Mouse (Mus musculus): ENCODE data around the gene Mapk8ip3. TPM values are rescaled to one million over a fixed set of nuclear protein-coding genes. Genes with fewer than 3 reads are reported as not detected.

The Mapk8ip3 gene
- polyA plus RNA-seq, 1 experiment from 2014 or later, result 50.9 TPM

DNA sequence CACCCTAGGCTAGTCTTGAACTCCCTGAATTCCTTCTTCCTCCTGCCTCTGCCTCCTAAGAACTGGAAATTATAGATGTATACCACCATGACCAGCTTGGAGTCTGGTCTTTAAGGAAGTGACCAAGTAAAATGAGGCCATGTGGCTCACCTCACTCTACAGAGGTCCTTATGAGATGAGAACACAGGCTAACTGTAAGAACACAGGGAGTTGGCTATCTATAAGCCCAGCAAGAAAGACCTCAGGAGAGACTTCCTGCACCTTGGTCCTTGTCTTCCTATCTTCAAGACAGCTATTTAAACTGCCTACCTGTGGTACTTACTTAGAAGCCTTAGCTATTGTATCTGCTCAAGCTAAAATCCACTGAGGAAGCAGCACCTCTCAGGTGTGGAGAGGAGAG is 22.8 kb downstream of the Mapk8ip3 start:
- H3K4me2 ChIP-seq (replicated peaks; ENCODE audit: low read depth, low read length), result no peak overlapping the region
- peaks cover 14% of the 10 kb centered on the region for H3K36me3 ChIP-seq (ENCODE audit: control insufficient read depth, insufficient read depth, low read length)
- no peak for DNase-seq (ENCODE audit: low spot score)
- no peak overlapping the region for H3K9ac ChIP-seq (ENCODE audit: low read depth, low read length)
- no peak for ATAC-seq (ENCODE audit: low FRiP score)
- H3K27ac ChIP-seq (ENCODE audit: low read depth, low read length), result no peak overlapping the region
- H3K4me1 ChIP-seq (replicated peaks; ENCODE audit: control insufficient read depth, insufficient read depth, low read length), result no peaks in the 10 kb centered on the region
- H3K4me3 ChIP-seq (ENCODE audit: low read depth, low read length), result no peak overlapping the region
- H3K9me3 ChIP-seq (ENCODE audit: control insufficient read depth, low read length), result no peaks in the 10 kb centered on the region
- H3K27me3 ChIP-seq (ENCODE audit: control insufficient read depth, insufficient read depth, low read length), result no peaks in the 10 kb centered on the region

DNA sequence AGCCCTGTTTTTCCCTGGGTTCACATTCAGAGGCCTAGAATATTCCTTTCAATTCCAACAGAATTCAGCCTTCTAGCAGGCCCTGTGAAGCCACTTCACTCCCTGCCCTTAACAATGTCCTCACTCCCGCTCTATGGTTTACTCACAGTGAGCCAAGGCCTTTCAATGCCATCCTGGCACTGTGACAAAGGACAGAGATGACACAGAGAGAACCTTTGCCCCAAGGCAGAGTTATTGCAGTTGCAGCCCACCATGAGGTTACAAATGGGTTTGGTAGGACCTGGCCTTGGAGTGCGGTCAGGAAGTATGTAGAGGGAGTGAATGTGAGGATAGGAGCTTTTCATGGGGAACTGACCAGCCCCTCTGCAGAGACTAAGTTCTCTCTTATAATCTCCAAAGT is 29.2 kb downstream of the Mapk8ip3 start:
- Histone ChIP-seq H3K4me3 (ENCODE audit: low read depth, low read length) (no peak overlapping the region), H3K4me2 (replicated peaks; ENCODE audit: low read depth, low read length) (no peak overlapping the region), H3K27me3 (ENCODE audit: control insufficient read depth, insufficient read depth, low read length) (no peaks in the 10 kb centered on the region), H3K9me3 (ENCODE audit: control insufficient read depth, low read length) (no peaks in the 10 kb centered on the region), H3K36me3 (ENCODE audit: control insufficient read depth, insufficient read depth, low read length) (peaks cover 17% of the 10 kb centered on the region; the same call in 1 of the 2 replicates), H3K9ac (ENCODE audit: low read depth, low read length) (no peak overlapping the region), H3K4me1 (replicated peaks; ENCODE audit: control insufficient read depth, insufficient read depth, low read length) (no peaks in the 10 kb centered on the region), H3K27ac (ENCODE audit: low read depth, low read length) (no peak overlapping the region)
- WGBS, result 93% methylated on average over 2 of the region's 2 CpGs
- ATAC-seq (ENCODE audit: low FRiP score) (no peak), DNase-seq (ENCODE audit: low spot score) (no peak)

- Histone ChIP-seq H3K27me3 (ENCODE audit: control insufficient read depth, insufficient read depth, low read length) (no peaks in the 10 kb centered on the region), H3K36me3 (ENCODE audit: control insufficient read depth, insufficient read depth, low read length) (peaks cover 35% of the 10 kb centered on the region), H3K4me2 (replicated peaks; ENCODE audit: low read depth, low read length) (no peak overlapping the region), H3K9me3 (ENCODE audit: control insufficient read depth, low read length) (no peaks in the 10 kb centered on the region), H3K4me3 (ENCODE audit: low read depth, low read length) (no peak overlapping the region), H3K4me1 (replicated peaks; ENCODE audit: control insufficient read depth, insufficient read depth, low read length) (no peaks in the 10 kb centered on the region), H3K27ac (ENCODE audit: low read depth, low read length) (no peak overlapping the region), H3K9ac (ENCODE audit: low read depth, low read length) (no peak overlapping the region)
- DNase-seq (ENCODE audit: low spot score), result no peak
- WGBS, result 86% methylated on average over 9 of the region's 9 CpGs
- no peak for ATAC-seq (ENCODE audit: low FRiP score)
These were observed 33.0 kb downstream of the Mapk8ip3 start for GRCm38 (mm10) chr17:24903767-24904166.

- H3K4me1 ChIP-seq (replicated peaks; ENCODE audit: control insufficient read depth, insufficient read depth, low read length), result no peaks in the 10 kb centered on the region
These were observed 33.9 kb downstream of the Mapk8ip3 start for GRCm38 (mm10) chr17:24902671-24903474.

GRCm38 (mm10) chr17:24902124-24902523 is 34.7 kb downstream of the Mapk8ip3 start:
- no peak overlapping the region for H3K4me3 ChIP-seq (ENCODE audit: low read depth, low read length)
- no peak for ATAC-seq (ENCODE audit: low FRiP score)
- WGBS, result 91% methylated on average over 5 of the region's 5 CpGs
- H3K4me2 ChIP-seq (replicated peaks; ENCODE audit: low read depth, low read length), result no peak overlapping the region
- no peaks in the 10 kb centered on the region for H3K9me3 ChIP-seq (ENCODE audit: control insufficient read depth, low read length)
- DNase-seq (ENCODE audit: low spot score), result no peak
- H3K27me3 ChIP-seq (ENCODE audit: control insufficient read depth, insufficient read depth, low read length), result no peaks in the 10 kb centered on the region
- peaks cover 2% of the 10 kb centered on the region; the same call in 1 of the 2 replicates for H3K4me1 ChIP-seq (replicated peaks; ENCODE audit: control insufficient read depth, insufficient read depth, low read length)
- H3K36me3 ChIP-seq (ENCODE audit: control insufficient read depth, insufficient read depth, low read length), result peaks cover 44% of the 10 kb centered on the region
- H3K27ac ChIP-seq (ENCODE audit: low read depth, low read length), result no peak overlapping the region
- H3K9ac ChIP-seq (ENCODE audit: low read depth, low read length), result no peak overlapping the region

More at GRCm38 (mm10) chr17:24902671-24903474, 33.9 kb downstream of the Mapk8ip3 start:
- H3K36me3 ChIP-seq (ENCODE audit: control insufficient read depth, insufficient read depth, low read length), result peaks cover 40% of the 10 kb centered on the region
- DNase-seq (ENCODE audit: low spot score) (peak; percentile 52), ATAC-seq (ENCODE audit: low FRiP score) (no peak)
- no peak overlapping the region for H3K4me3 ChIP-seq (ENCODE audit: low read depth, low read length)
- H3K9ac ChIP-seq (ENCODE audit: low read depth, low read length), result no peak overlapping the region
- 74% methylated on average over 9 of the region's 9 CpGs for WGBS
- H3K27ac ChIP-seq (ENCODE audit: low read depth, low read length), result no peak overlapping the region
- no peak overlapping the region for H3K4me2 ChIP-seq (replicated peaks; ENCODE audit: low read depth, low read length)
- no peaks in the 10 kb centered on the region for H3K27me3 ChIP-seq (ENCODE audit: control insufficient read depth, insufficient read depth, low read length)
- no peaks in the 10 kb centered on the region for H3K9me3 ChIP-seq (ENCODE audit: control insufficient read depth, low read length)

DNA sequence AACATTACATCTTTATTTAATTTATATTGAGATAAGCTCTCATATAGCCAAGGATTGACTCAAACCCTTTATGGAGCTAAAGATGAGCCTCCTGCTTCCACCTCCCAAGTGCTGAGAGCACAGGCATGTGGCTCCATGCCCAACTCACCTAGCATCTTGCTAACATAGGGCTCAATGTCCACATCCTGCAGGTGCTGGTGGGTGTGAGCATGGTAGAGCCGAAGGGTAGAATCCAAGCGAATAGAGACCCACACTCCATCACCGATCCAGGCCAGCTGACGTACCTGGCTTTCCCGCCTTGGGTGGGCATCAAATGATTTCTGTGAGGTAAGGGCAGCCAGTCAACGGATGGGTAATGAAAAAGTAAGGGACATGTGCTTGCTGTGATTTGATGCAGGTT is 36.8 kb downstream of the Mapk8ip3 start:
- ATAC-seq (ENCODE audit: low FRiP score) (no peak), DNase-seq (ENCODE audit: low spot score) (no peak)
- no peaks in the 10 kb centered on the region for H3K27me3 ChIP-seq (ENCODE audit: control insufficient read depth, insufficient read depth, low read length)
- peaks cover 34% of the 10 kb centered on the region for H3K36me3 ChIP-seq (ENCODE audit: control insufficient read depth, insufficient read depth, low read length)
- 93% methylated on average over 6 of the region's 6 CpGs for WGBS
- peaks cover 5% of the 10 kb centered on the region; the same call in 1 of the 2 replicates for H3K4me1 ChIP-seq (replicated peaks; ENCODE audit: control insufficient read depth, insufficient read depth, low read length)
- no peak overlapping the region for H3K27ac ChIP-seq (ENCODE audit: low read depth, low read length)
- H3K4me2 ChIP-seq (replicated peaks; ENCODE audit: low read depth, low read length), result no peak overlapping the region
- no peaks in the 10 kb centered on the region for H3K9me3 ChIP-seq (ENCODE audit: control insufficient read depth, low read length)
- H3K9ac ChIP-seq (ENCODE audit: low read depth, low read length), result no peak overlapping the region
- H3K4me3 ChIP-seq (ENCODE audit: low read depth, low read length), result no peak overlapping the region

DNA sequence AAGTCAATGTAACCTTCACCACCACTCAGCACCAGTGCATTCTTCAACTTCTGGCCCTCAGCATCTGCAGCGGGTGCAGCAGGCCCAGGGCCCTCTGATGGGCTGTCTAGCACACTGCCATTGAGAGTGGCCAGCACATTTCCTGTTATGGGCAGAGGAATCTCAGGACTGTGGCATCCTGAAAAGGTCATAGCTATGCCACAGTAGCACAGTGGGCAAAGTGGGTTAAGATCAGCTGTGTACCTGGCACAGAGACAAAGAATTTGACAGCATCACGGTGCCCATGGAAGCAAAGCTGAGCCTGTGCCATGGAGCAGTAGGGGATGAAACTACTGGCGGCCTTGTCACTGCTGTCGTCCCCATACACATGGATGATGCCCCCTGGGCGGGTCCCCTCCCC is 37.6 kb downstream of the Mapk8ip3 start:
- Histone ChIP-seq H3K4me2 (replicated peaks; ENCODE audit: low read depth, low read length) (no peak overlapping the region), H3K36me3 (ENCODE audit: control insufficient read depth, insufficient read depth, low read length) (peaks cover 33% of the 10 kb centered on the region), H3K9me3 (ENCODE audit: control insufficient read depth, low read length) (no peaks in the 10 kb centered on the region), H3K4me1 (replicated peaks; ENCODE audit: control insufficient read depth, insufficient read depth, low read length) (peaks cover 5% of the 10 kb centered on the region; the same call in 1 of the 2 replicates), H3K27me3 (ENCODE audit: control insufficient read depth, insufficient read depth, low read length) (no peaks in the 10 kb centered on the region), H3K4me3 (ENCODE audit: low read depth, low read length) (no peak overlapping the region), H3K27ac (ENCODE audit: low read depth, low read length) (no peak overlapping the region), H3K9ac (ENCODE audit: low read depth, low read length) (no peak overlapping the region)
- WGBS, result 88% methylated on average over 5 of the region's 5 CpGs
- DNase-seq (ENCODE audit: low spot score) (no peak), ATAC-seq (ENCODE audit: low FRiP score) (no peak)

- 87% methylated on average over 4 of the region's 4 CpGs for WGBS
- Histone ChIP-seq H3K4me3 (ENCODE audit: low read depth, low read length) (no peak overlapping the region), H3K36me3 (ENCODE audit: control insufficient read depth, insufficient read depth, low read length) (peaks cover 33% of the 10 kb centered on the region), H3K9ac (ENCODE audit: low read depth, low read length) (no peak overlapping the region), H3K9me3 (ENCODE audit: control insufficient read depth, low read length) (no peaks in the 10 kb centered on the region), H3K4me1 (replicated peaks; ENCODE audit: control insufficient read depth, insufficient read depth, low read length) (peaks cover 5% of the 10 kb centered on the region; the same call in 1 of the 2 replicates), H3K4me2 (replicated peaks; ENCODE audit: low read depth, low read length) (no peak overlapping the region), H3K27ac (ENCODE audit: low read depth, low read length) (0 out of 2 replicates have a peak overlapping the region, but pooled peaks have one; percentile 6), H3K27me3 (ENCODE audit: control insufficient read depth, insufficient read depth, low read length) (no peaks in the 10 kb centered on the region)
- DNase-seq (ENCODE audit: low spot score) (no peak), ATAC-seq (ENCODE audit: low FRiP score) (no peak)
These were observed 38.5 kb downstream of the Mapk8ip3 start for GRCm38 (mm10) chr17:24898041-24898854.
